Mouse (Mus musculus): ENCODE data around the gene Slc29a3.
"Not testable (repeated sequence)": the region's sequence is repeated elsewhere in the genome, so short reads cannot be mapped to it uniquely, and the experiment has no call there.

Slc29a3 gene

DNA sequence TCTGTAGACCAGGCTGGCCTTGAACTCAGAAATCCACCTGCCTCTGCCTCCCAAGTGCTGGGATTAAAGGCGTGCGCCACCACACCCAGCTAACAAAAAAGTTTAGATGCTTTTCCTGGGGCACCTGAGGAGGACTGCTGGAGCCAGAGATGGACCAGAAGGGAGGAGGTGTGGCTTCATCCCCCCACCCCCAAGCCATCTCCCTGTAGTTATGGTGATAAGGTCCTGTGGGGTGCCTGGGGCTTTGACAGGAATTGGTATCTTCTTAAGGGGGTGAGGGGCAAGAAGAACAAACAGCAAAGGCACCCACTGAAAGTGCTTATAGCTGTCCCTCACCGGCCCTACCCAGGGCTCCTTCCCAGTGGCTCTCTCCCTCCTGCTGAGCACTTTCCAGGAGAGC, 25.7 kb downstream of the Slc29a3 start:
- no peak for DNase-seq (ENCODE audit: low read depth, low spot score)

GRCm38 (mm10) chr10:60724496-60724895, 28.1 kb downstream of the Slc29a3 start:
- no peak for DNase-seq (ENCODE audit: low read depth, low spot score)

- DNase-seq (ENCODE audit: low read depth, low spot score): no peak
Measured at GRCm38 (mm10) chr10:60723345-60723744, 29.2 kb downstream of the Slc29a3 start.

DNA sequence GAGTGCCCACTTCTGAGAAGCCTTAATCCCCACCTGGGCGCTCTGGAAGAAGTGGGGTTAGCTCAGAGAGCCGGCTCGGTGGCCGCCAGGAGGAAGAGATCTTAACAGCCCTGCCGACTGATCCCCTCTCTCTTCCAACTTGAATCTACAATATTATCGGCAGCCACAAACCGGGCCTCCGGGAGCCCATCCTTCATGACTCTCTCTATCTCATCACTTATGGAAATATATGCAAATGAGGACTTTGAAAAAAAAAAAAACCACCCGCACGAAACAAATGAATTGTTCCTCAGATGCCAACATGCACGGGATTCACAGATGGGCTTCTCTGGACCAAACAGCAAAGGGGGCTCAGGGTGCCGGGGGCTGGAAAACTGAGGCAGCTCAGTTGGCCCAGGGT, 31.0 kb downstream of the Slc29a3 start:
- DNase-seq (ENCODE audit: low read depth, low spot score): no peak

DNA sequence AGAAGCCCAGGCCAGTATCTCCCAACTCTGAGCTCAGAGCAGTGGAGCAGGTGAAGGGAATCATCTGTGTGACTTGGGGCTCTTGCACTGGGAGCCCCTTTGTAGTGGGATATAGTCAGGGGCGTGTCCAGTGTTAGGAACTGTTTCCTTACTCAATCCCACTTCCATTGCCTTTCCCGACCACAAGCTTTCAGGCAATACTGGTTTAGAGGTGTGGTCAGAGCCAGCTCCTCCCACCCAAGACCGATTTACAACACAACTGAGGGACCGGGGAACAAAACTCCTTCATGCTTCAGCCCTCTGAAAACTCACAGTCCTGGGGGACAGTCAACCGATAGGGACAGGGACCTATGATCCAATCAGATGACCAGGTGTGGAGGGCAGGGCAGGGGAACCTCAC, 32.1 kb downstream of the Slc29a3 start:
- no peak for DNase-seq (ENCODE audit: low read depth, low spot score)

DNA sequence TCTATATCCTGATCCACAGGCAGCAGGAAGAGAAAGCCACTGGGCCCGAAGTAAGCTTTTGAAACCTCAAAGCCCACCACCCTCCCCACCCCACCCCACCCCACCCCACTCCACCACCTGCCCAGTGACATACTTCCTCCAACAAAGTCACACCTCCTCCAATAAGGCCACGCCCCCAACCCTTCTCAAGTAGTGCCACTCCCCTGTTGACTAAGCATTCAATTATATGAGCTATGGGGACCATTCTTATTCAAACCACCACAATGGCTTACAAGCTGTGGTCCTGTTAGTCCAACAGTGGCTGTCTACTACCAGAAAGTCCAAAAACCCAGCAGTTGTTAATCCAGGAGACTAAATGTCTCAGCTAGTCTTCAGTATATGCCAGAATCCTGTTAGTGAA, 34.1 kb downstream of the Slc29a3 start:
- DNase-seq (ENCODE audit: low read depth, low spot score): no peak

DNA sequence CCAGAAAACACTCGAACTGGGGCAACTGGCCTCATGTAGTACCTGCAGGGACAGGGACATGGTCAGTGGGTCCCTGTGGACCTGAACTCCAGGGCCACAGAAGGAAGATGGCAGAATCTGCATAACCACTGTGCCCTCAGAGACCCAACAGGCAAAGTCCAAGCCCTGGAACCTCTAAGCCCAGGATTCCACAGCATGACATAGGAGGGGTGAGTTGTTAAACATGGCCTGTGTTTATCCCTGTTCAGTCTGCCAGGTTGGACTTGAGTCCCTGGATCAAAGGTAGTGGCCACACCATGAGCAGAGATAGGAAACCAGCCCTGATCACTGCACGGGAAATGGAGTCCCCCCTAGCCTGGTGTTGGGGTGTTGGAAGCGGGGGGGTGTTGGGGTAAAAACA, 36.1 kb downstream of the Slc29a3 start:
- DNase-seq (ENCODE audit: low read depth, low spot score): no peak

- not testable (repeated sequence) for DNase-seq (ENCODE audit: low read depth, low spot score)
Measured at GRCm38 (mm10) chr10:60712299-60712698, 40.3 kb downstream of the Slc29a3 start.

DNA sequence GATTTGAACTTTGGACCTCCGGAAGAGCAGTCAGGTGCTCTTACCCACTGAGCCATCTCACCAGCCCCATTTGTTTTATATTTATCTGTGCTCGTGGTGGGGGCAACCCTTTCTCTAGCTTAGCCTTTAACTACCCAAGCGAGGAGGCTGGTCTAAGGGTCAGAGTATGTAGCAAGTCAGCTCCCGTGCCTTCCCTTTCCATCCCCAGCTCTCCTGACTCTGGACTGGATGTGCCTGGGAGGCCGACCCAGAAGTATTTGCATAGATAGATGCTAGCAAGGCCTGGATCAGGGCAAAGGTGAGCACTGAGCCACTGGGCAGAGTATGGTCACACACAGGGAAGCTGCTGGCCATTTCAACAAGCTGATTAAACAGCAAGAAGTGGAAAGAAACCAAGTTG, 43.8 kb downstream of the Slc29a3 start:
- DNase-seq (ENCODE audit: low read depth, low spot score): no peak

DNA sequence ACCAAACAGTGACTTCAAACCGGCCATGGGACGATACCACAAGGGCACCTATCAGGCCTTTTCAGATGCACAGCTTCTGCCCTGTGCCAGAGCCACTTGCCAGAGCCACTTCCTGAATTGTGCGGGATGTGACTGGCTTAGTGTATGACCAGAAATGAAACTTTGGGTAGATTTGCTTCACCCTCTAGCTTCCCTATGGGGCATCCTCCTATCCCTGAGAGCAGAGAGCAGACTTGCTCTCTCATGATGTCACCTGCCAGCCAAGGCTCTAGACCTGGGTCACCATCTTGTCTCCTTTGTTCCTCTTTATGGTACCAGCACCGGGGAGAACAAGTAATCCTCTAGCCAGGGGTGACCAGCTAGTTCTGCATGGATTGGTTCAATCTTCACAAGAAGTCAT, 46.3 kb downstream of the Slc29a3 start:
- no peak for DNase-seq (ENCODE audit: low read depth, low spot score)

- no peak for DNase-seq (ENCODE audit: low read depth, low spot score)
Measured at GRCm38 (mm10) chr10:60705134-60705533, 47.5 kb downstream of the Slc29a3 start.

- no peak for DNase-seq (ENCODE audit: low read depth, low spot score)
Measured at GRCm38 (mm10) chr10:60697775-60698174, 54.8 kb downstream of the Slc29a3 start.

DNA sequence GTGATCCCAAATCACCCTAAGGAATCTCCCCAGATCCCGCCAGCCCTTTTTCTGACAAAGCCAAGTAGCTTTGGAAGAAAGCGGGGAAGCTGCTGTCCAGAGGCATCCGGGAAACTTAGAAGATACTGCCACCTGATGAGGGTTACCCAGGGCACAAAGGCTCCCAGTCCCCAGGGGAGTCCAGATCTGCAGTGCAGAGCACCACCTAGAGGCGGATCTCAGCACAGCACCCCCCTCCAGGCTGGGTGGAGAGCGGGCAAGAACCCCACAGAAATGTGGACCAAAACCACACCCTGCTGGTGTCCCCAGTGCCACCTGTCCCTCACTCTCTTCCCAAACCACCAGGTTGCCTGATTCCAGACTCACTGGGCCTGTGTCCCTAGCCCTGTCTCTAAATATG, 55.6 kb downstream of the Slc29a3 start:
- peak; percentile 48 for DNase-seq (ENCODE audit: low read depth, low spot score)

DNA sequence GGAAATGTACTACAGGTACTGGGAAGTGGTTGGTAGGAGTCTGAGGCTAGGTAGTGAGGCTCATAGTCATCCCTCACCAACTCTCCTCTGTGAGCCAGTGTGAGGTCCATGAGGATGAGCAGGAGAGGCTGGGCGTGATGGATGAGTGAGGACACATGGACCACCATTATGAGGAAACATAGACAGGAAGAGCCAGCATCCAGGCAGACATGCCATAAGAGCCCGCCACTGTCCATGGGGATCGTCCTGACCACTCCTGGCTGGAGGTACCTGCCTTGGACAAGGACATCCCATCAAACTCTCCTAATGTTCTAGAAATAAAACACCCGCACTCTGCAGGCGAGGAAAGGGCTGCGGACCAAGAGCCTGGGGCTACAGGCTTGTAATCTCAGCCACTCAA, 56.2 kb downstream of the Slc29a3 start, which contains the start of gene Cdh23:
Gene Cdh23 (minus strand): TSS at position 101 of the 400 bp plus-strand sequence.
- DNase-seq (ENCODE audit: low read depth, low spot score): no peak

DNA sequence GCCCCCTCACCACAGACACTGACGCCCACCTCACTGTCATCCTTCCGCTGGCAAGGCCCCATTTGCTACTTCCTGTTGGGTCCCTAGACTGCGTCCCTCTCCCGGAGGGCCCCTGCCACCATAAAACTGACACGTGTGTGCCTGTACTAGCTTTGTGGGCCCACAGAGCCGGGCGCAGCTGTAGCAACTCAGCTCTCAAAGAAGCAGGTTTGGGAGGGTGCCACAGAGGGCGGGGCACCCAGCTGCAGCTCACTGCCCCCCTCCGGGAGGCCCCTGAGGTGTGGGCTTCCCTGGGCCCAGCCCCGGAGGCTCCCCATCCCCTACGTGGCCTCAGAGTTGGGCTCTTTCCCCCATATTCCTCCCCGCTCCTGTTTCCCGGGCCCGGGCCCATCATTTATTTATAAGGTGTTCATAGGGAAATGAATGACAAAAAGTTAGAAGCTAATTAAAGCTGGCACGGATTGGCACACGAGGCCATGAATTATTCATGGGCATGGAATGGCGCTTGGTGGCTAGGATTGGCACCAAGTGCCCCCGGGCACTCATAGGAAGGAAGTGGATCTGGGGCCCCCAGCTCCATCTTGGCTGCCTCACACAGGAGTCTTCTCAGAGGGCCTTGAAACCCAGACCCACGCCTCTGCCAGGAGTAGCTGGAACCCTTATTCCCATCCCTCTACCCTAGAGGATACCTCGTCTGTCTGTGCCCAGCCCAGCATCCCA, 60.8 kb downstream of the Slc29a3 start:
- no peak for DNase-seq (ENCODE audit: low read depth, low spot score)

- no peak for DNase-seq (ENCODE audit: low read depth, low spot score)
Measured at GRCm38 (mm10) chr10:60690960-60691359, 61.6 kb downstream of the Slc29a3 start.

- no peak for DNase-seq (ENCODE audit: low read depth, low spot score)
Measured at GRCm38 (mm10) chr10:60689396-60689795, 63.2 kb downstream of the Slc29a3 start.

- DNase-seq (ENCODE audit: low read depth, low spot score): peak; percentile 16
Measured at GRCm38 (mm10) chr10:60687011-60687776, 65.4 kb downstream of the Slc29a3 start.

DNA sequence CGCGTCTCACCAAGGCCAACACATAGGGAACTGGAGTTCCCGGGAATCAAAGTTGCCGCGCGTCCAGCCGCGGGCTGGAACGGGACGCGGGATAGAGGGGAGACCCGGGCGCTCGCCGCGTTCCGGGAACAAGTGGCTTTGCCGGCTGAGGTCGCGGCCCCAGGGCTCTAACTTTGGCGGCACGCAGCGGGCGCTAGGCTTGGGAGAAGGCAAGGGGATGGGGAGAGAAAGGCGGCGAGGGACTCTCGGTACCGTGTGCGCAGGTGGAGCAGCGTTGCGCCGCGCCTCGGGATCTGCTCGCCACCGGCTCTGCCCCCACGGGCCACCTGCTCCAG, 66.0 kb downstream of the Slc29a3 start:
- DNase-seq (ENCODE audit: low read depth, low spot score): no peak

- no peak for DNase-seq (ENCODE audit: low read depth, low spot score)
Measured at GRCm38 (mm10) chr10:60685764-60686640, 66.6 kb downstream of the Slc29a3 start.

- DNase-seq (ENCODE audit: low read depth, low spot score): no peak
Measured at GRCm38 (mm10) chr10:60678926-60679325, 73.7 kb downstream of the Slc29a3 start.

DNA sequence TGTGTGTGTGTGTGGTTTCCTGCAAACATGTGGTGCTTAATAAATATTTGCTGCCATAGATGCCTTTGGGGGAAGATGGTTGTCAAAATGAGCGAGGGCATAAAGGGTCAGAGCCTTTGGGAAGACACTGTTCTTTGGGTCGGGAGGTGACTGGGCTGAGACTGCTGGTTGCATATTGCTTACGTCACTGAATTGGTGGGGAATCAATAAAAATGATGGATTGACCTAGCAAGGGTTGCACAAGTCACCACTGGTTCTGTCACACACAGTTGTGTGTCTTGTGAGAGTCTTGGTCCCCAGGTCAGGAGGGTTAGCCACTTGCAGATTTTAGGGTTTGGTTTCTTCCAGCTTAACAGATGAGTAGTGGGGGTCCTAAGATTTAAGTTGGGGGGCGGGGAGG, 75.3 kb downstream of the Slc29a3 start:
- DNase-seq (ENCODE audit: low read depth, low spot score): no peak

Data from retina, postnatal 7 days (tissue).